Mouse (Mus musculus): ENCODE measurements at regions not wholly inside any gene's neighbourhood (a gene's known extent, or its start where the extent isn't known, plus 50 kb on each side); places are given as distances from the start of the nearest gene placed in this dataset.

- no peak for TF ChIP-seq GATA1 (IDR thresholded peaks at IDR 0.05; ENCODE audit: borderline replicate concordance, low read length)
- TF ChIP-seq FLI1 (IDR thresholded peaks at IDR 0.05; ENCODE audit: low read length) = no peak
These were observed 58.5 kb upstream of the Galnt15 start for GRCm38 (mm10) chr14:31970245-31970830.
